Mouse (Mus musculus) lung, embryonic 15.5 days (tissue): ENCODE results near the gene Sesn1. TPM values are rescaled to one million over a fixed set of nuclear protein-coding genes. Genes with fewer than 3 reads are reported as not detected.
"Not testable (repeated sequence)": the region's sequence is repeated elsewhere in the genome, so short reads cannot be mapped to it uniquely, and the experiment has no call there.

Source experiments
- ATAC-seq: fragments of 200-750 bp; cut with Nextera tagmentation; 2 replicates; pipeline ENCODE4 v1.8.0; 2017; ENCODE audit warnings: moderate number of reproducible peaks, borderline replicate concordance; ENCODE audit not compliant: low FRiP score, low TSS enrichment; ENCODE audit errors: extremely low read depth
- H3K27ac ChIP-seq: fragments of 300-500 bp; sonication (generic); 2 replicates; pipeline ENCODE4 v1.5.1; 2015; ENCODE audit warnings: moderate library complexity, mild to moderate bottlenecking, inconsistent platforms
- H3K27me3 ChIP-seq: fragments of 300-500 bp; sonication (generic); 2 replicates; pipeline ENCODE4 v1.6.1; 2015; ENCODE audit warnings: inconsistent platforms
- H3K36me3 ChIP-seq: fragments of 300-500 bp; sonication (generic); 2 replicates; pipeline ENCODE4 v1.6.1; 2015; ENCODE audit warnings: inconsistent platforms
- H3K4me1 ChIP-seq: fragments of 300-500 bp; sonication (generic); 2 replicates; pipeline ENCODE4 v1.6.1; 2015; ENCODE audit warnings: inconsistent platforms
- H3K4me2 ChIP-seq: fragments of 300-500 bp; sonication (generic); 2 replicates; pipeline ENCODE4 v1.6.1; 2015; ENCODE audit warnings: inconsistent platforms, mild to moderate bottlenecking, moderate library complexity
- H3K4me3 ChIP-seq: fragments of 300-500 bp; sonication (generic); 2 replicates; pipeline ENCODE4 v1.5.1; 2015; ENCODE audit warnings: mild to moderate bottlenecking, inconsistent platforms
- H3K9ac ChIP-seq: fragments of 300-500 bp; sonication (generic); 2 replicates; pipeline ENCODE4 v1.6.1; 2015; ENCODE audit warnings: inconsistent platforms
- H3K9me3 ChIP-seq: fragments of 300-500 bp; sonication (generic); 2 replicates; pipeline ENCODE4 v1.6.1; 2016; ENCODE audit warnings: inconsistent platforms
- WGBS: fragments of 180-500 bp; shearing (Covaris S2); methylation state at CpG from one replicate; pipeline ENCODE4 v1.1.7; 2015; 5-methylcytosine and 5-hydroxymethylcytosine counted together
- polyA plus RNA-seq: library from polyadenylated mRNA; unstranded; fragments of >200 nt; fragmentation: Nextera tagmentation; extraction: Ambion mirVana; gene quantifications from 2 replicates; pipeline ENCODE4 v1.2.1, GENCODE M21; 2015

Gene Sesn1
- polyA plus RNA-seq, 1 experiment from 2014 or later = 33.2 TPM

- no peaks in the 10 kb centered on the region for H3K36me3 ChIP-seq
- peak overlapping the region; percentile 72 for H3K4me2 ChIP-seq
- peak; percentile 81 for ATAC-seq
- H3K9ac ChIP-seq = peak overlapping the region; percentile 73
- 1% methylated on average over 25 of the region's 25 CpGs for WGBS
- no peaks in the 10 kb centered on the region for H3K9me3 ChIP-seq
- H3K4me1 ChIP-seq = peaks cover 23% of the 10 kb centered on the region
- H3K27me3 ChIP-seq = no peaks in the 10 kb centered on the region
- peak overlapping the region; percentile 80 for H3K4me3 ChIP-seq
- H3K27ac ChIP-seq = peak overlapping the region; percentile 99
Observed at GRCm38 (mm10) chr10:41809080-41809770, 510 bp upstream of the Sesn1 start.

GRCm38 (mm10) chr10:41810564-41811455 is 1.1 kb downstream of the Sesn1 start:
- no peaks in the 10 kb centered on the region for H3K9me3 ChIP-seq
- WGBS = 1% methylated on average over 36 of the region's 36 CpGs
- peak overlapping the region; percentile 72 for H3K4me2 ChIP-seq
- H3K9ac ChIP-seq = peak overlapping the region; percentile 73
- no peaks in the 10 kb centered on the region for H3K27me3 ChIP-seq
- peaks cover 23% of the 10 kb centered on the region for H3K4me1 ChIP-seq
- peak overlapping the region; percentile 80 for H3K4me3 ChIP-seq
- H3K36me3 ChIP-seq = no peaks in the 10 kb centered on the region
- peak overlapping the region; percentile 99 for H3K27ac ChIP-seq
- ATAC-seq = no peak

GRCm38 (mm10) chr10:41812566-41812965 is 2.8 kb downstream of the Sesn1 start:
- Histone ChIP-seq H3K9me3 (no peaks in the 10 kb centered on the region), H3K9ac (no peak overlapping the region), H3K27me3 (no peaks in the 10 kb centered on the region), H3K4me1 (peaks cover 23% of the 10 kb centered on the region), H3K36me3 (no peaks in the 10 kb centered on the region), H3K4me3 (peak overlapping the region; percentile 19; the same call in 1 of the 2 replicates), H3K27ac (no peak overlapping the region), H3K4me2 (peak overlapping the region; percentile 72)
- WGBS = 54% methylated on average over 6 of the region's 6 CpGs
- no peak for ATAC-seq

GRCm38 (mm10) chr10:41814305-41814853 is 4.6 kb downstream of the Sesn1 start:
- 80% methylated on average over 6 of the region's 6 CpGs for WGBS
- Histone ChIP-seq H3K9ac (no peak overlapping the region), H3K4me3 (no peak overlapping the region)

GRCm38 (mm10) chr10:41816516-41816915 is 6.8 kb downstream of the Sesn1 start:
- Histone ChIP-seq H3K36me3 (no peaks in the 10 kb centered on the region), H3K27me3 (no peaks in the 10 kb centered on the region), H3K4me1 (peaks cover 21% of the 10 kb centered on the region), H3K27ac (no peak overlapping the region), H3K9ac (no peak overlapping the region), H3K9me3 (no peaks in the 10 kb centered on the region), H3K4me3 (no peak overlapping the region), H3K4me2 (no peak overlapping the region)
- 74% methylated on average over 5 of the region's 5 CpGs for WGBS
- ATAC-seq = no peak

More at GRCm38 (mm10) chr10:41814305-41814853, 4.6 kb downstream of the Sesn1 start:
- H3K4me1 ChIP-seq = peaks cover 23% of the 10 kb centered on the region
- H3K27me3 ChIP-seq = no peaks in the 10 kb centered on the region
- no peaks in the 10 kb centered on the region for H3K9me3 ChIP-seq
- H3K36me3 ChIP-seq = no peaks in the 10 kb centered on the region
- no peak overlapping the region for H3K4me2 ChIP-seq
- no peak for ATAC-seq
- no peak overlapping the region for H3K27ac ChIP-seq

- H3K9me3 ChIP-seq = no peaks in the 10 kb centered on the region
- no peak overlapping the region for H3K4me3 ChIP-seq
- no peaks in the 10 kb centered on the region for H3K36me3 ChIP-seq
- H3K4me2 ChIP-seq = no peak overlapping the region
- WGBS = 81% methylated on average over 8 of the region's 8 CpGs
- H3K27me3 ChIP-seq = no peaks in the 10 kb centered on the region
- no peak overlapping the region for H3K9ac ChIP-seq
- peaks cover 7% of the 10 kb centered on the region; the same call in 1 of the 2 replicates for H3K4me1 ChIP-seq
- no peak for ATAC-seq
- no peak overlapping the region for H3K27ac ChIP-seq
Observed at GRCm38 (mm10) chr10:41818036-41818732, 8.4 kb downstream of the Sesn1 start.

GRCm38 (mm10) chr10:41818733-41819070 is 9.0 kb downstream of the Sesn1 start:
- not testable (repeated sequence) for ATAC-seq
- WGBS = 85% methylated on average over 6 of the region's 6 CpGs

GRCm38 (mm10) chr10:41819307-41819706 is 9.6 kb downstream of the Sesn1 start:
- Histone ChIP-seq H3K4me2 (no peak overlapping the region), H3K36me3 (no peaks in the 10 kb centered on the region), H3K4me3 (no peak overlapping the region), H3K9ac (no peak overlapping the region), H3K27ac (no peak overlapping the region), H3K9me3 (no peaks in the 10 kb centered on the region), H3K4me1 (no peaks in the 10 kb centered on the region), H3K27me3 (no peaks in the 10 kb centered on the region)
- ATAC-seq = no peak
- WGBS = 76% methylated on average over 3 of the region's 3 CpGs

More at GRCm38 (mm10) chr10:41818733-41819070, 9.0 kb downstream of the Sesn1 start:
- H3K36me3 ChIP-seq, H3K4me1 ChIP-seq, H3K9ac ChIP-seq, H3K27me3 ChIP-seq, H3K9me3 ChIP-seq, H3K4me2 ChIP-seq, H3K4me3 ChIP-seq, H3K27ac ChIP-seq: not testable (repeated sequence)

- WGBS = 89% methylated on average over 5 of the region's 5 CpGs
- Histone ChIP-seq H3K9ac (no peak overlapping the region), H3K27ac (no peak overlapping the region), H3K4me1 (no peaks in the 10 kb centered on the region), H3K36me3 (no peaks in the 10 kb centered on the region), H3K4me3 (no peak overlapping the region), H3K4me2 (no peak overlapping the region), H3K9me3 (no peaks in the 10 kb centered on the region), H3K27me3 (no peaks in the 10 kb centered on the region)
- no peak for ATAC-seq
Observed at GRCm38 (mm10) chr10:41820401-41820800, 10.7 kb downstream of the Sesn1 start.

- Histone ChIP-seq H3K9ac (no peak overlapping the region), H3K36me3 (no peaks in the 10 kb centered on the region), H3K27ac (no peak overlapping the region), H3K4me3 (no peak overlapping the region), H3K9me3 (no peaks in the 10 kb centered on the region), H3K4me1 (no peaks in the 10 kb centered on the region), H3K27me3 (no peaks in the 10 kb centered on the region), H3K4me2 (no peak overlapping the region)
- 80% methylated on average over 6 of the region's 6 CpGs for WGBS
- no peak for ATAC-seq
Observed at GRCm38 (mm10) chr10:41821171-41821570, 11.4 kb downstream of the Sesn1 start.

GRCm38 (mm10) chr10:41822573-41823281 is 13.0 kb downstream of the Sesn1 start:
- no peaks in the 10 kb centered on the region for H3K36me3 ChIP-seq
- H3K4me1 ChIP-seq = no peaks in the 10 kb centered on the region
- no peaks in the 10 kb centered on the region for H3K27me3 ChIP-seq
- no peak overlapping the region for H3K9ac ChIP-seq
- H3K4me2 ChIP-seq = no peak overlapping the region
- ATAC-seq = no peak
- no peak overlapping the region for H3K4me3 ChIP-seq
- H3K9me3 ChIP-seq = no peaks in the 10 kb centered on the region
- no peak overlapping the region for H3K27ac ChIP-seq
- 80% methylated on average over 5 of the region's 5 CpGs for WGBS
